Mouse (Mus musculus): Measurements from ENCODE around the gene Tfeb. TPM values are rescaled to one million over a fixed set of nuclear protein-coding genes. Genes with fewer than 3 reads are reported as not detected.
A peak's percentile ranks its signal among the peaks of the same experiment; 100 is the strongest.

The Tfeb gene
- polyA plus RNA-seq, 1 experiment from 2014 or later = 5.3 TPM

- WGBS (ENCODE audit: insufficient replicate concordance) = 68% methylated on average over 6 of the region's 6 CpGs
- Histone ChIP-seq H3K4me3 (replicated peaks) (no peak overlapping the region), H3K9ac (no peak overlapping the region), H3K27me3 (no peaks in the 10 kb centered on the region), H3K4me2 (no peak overlapping the region), H3K9me3 (replicated peaks) (no peaks in the 10 kb centered on the region), H3K27ac (replicated peaks) (no peak overlapping the region), H3K4me1 (replicated peaks) (peaks cover 61% of the 10 kb centered on the region), H3K36me3 (replicated peaks) (peaks cover 6% of the 10 kb centered on the region)
- no peak for ATAC-seq (ENCODE audit: insufficient read depth)
Measured at GRCm38 (mm10) chr17:47756366-47756765, 19.5 kb downstream of the Tfeb start.

GRCm38 (mm10) chr17:47757056-47757610 lies 20.3 kb downstream of the Tfeb start:
- peaks cover 63% of the 10 kb centered on the region for H3K4me1 ChIP-seq (replicated peaks)
- no peak overlapping the region for H3K9ac ChIP-seq
- H3K27me3 ChIP-seq = no peaks in the 10 kb centered on the region
- no peak overlapping the region for H3K4me3 ChIP-seq (replicated peaks)
- H3K4me2 ChIP-seq = no peak overlapping the region
- H3K27ac ChIP-seq (replicated peaks) = no peak overlapping the region
- ATAC-seq (ENCODE audit: insufficient read depth) = no peak
- no peaks in the 10 kb centered on the region for H3K9me3 ChIP-seq (replicated peaks)
- no peaks in the 10 kb centered on the region for H3K36me3 ChIP-seq (replicated peaks)
- WGBS (ENCODE audit: insufficient replicate concordance) = 59% methylated on average over 7 of the region's 7 CpGs

GRCm38 (mm10) chr17:47759702-47760410 lies 23.0 kb downstream of the Tfeb start:
- Histone ChIP-seq H3K27ac (replicated peaks) (no peak overlapping the region), H3K36me3 (replicated peaks) (no peaks in the 10 kb centered on the region), H3K27me3 (no peaks in the 10 kb centered on the region), H3K4me3 (replicated peaks) (no peak overlapping the region), H3K4me2 (no peak overlapping the region), H3K9ac (no peak overlapping the region), H3K9me3 (replicated peaks) (no peaks in the 10 kb centered on the region), H3K4me1 (replicated peaks) (peaks cover 51% of the 10 kb centered on the region)
- ATAC-seq (ENCODE audit: insufficient read depth) = no peak
- WGBS (ENCODE audit: insufficient replicate concordance) = 61% methylated on average over 15 of the region's 15 CpGs

GRCm38 (mm10) chr17:47762028-47762427 lies 25.2 kb downstream of the Tfeb start:
- Histone ChIP-seq H3K4me3 (replicated peaks) (no peak overlapping the region), H3K9me3 (replicated peaks) (no peaks in the 10 kb centered on the region), H3K4me2 (no peak overlapping the region), H3K36me3 (replicated peaks) (no peaks in the 10 kb centered on the region), H3K9ac (no peak overlapping the region), H3K27ac (replicated peaks) (peak overlapping the region; percentile 55; the same call in 1 of the 2 replicates), H3K4me1 (replicated peaks) (peaks cover 52% of the 10 kb centered on the region), H3K27me3 (no peaks in the 10 kb centered on the region)
- ATAC-seq (ENCODE audit: insufficient read depth) = peak; percentile 28; the same call in 1 of the 2 replicates
- WGBS (ENCODE audit: insufficient replicate concordance) = 70% methylated on average over 7 of the region's 7 CpGs

DNA sequence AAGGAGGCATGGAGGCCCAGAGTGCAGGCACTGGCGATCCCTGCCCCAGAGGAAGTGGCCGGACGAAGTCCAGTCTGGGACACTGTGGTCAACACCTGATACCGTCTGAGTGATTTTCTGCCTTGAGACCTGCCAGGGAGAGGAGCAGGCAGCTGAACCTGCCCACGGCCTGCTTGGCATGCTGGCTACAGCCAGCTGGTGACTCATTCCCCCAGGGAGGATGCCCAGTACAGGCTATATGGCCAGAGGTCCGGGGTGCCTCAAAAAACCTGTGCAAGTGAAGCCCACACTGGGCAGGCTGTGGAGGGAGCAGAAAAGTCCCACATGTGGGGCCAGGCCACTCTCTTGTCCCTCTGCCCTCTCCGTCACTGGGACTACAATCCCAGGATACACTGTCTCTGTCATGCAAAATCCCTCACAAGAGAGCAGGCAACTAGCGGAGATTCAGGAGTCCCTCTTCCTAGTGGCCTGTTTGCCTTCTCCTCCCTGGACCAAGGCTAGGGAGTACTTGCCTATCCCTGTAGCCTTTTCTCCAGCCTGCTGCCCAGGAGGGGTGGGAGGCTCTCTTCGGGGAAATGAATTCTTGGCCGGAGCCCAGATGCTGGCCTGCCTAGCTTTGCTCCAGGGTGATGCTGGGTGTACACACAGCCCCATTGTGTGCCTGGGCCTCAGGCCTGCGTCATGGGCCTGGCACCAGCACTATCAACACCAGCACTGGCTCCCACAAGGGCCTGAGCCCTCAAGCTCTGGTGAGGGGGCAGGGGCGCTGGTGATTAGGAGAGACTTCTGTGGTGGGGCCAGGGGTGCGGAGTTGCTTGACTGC lies 25.9 kb downstream of the Tfeb start:
- Histone ChIP-seq H3K9me3 (replicated peaks) (no peaks in the 10 kb centered on the region), H3K4me3 (replicated peaks) (no peak overlapping the region), H3K27ac (replicated peaks) (peak overlapping the region; percentile 55; the same call in 1 of the 2 replicates), H3K27me3 (no peaks in the 10 kb centered on the region), H3K4me1 (replicated peaks) (peaks cover 55% of the 10 kb centered on the region), H3K4me2 (no peak overlapping the region), H3K9ac (no peak overlapping the region), H3K36me3 (replicated peaks) (no peaks in the 10 kb centered on the region)
- ATAC-seq (ENCODE audit: insufficient read depth) = peak; percentile 24; the same call in 1 of the 2 replicates
- WGBS (ENCODE audit: insufficient replicate concordance) = 67% methylated on average over 13 of the region's 13 CpGs

GRCm38 (mm10) chr17:47765986-47766385 lies 29.2 kb downstream of the Tfeb start:
- Histone ChIP-seq H3K27ac (replicated peaks) (peak overlapping the region; percentile 60), H3K9me3 (replicated peaks) (no peaks in the 10 kb centered on the region), H3K36me3 (replicated peaks) (no peaks in the 10 kb centered on the region), H3K4me3 (replicated peaks) (no peak overlapping the region), H3K4me1 (replicated peaks) (peaks cover 62% of the 10 kb centered on the region), H3K27me3 (0 out of 2 replicates have a peak, but pooled peaks cover 3% of the 10 kb centered on the region), H3K9ac (no peak overlapping the region), H3K4me2 (no peak overlapping the region)
- no peak for ATAC-seq (ENCODE audit: insufficient read depth)
- WGBS (ENCODE audit: insufficient replicate concordance) = 54% methylated on average over 4 of the region's 4 CpGs

DNA sequence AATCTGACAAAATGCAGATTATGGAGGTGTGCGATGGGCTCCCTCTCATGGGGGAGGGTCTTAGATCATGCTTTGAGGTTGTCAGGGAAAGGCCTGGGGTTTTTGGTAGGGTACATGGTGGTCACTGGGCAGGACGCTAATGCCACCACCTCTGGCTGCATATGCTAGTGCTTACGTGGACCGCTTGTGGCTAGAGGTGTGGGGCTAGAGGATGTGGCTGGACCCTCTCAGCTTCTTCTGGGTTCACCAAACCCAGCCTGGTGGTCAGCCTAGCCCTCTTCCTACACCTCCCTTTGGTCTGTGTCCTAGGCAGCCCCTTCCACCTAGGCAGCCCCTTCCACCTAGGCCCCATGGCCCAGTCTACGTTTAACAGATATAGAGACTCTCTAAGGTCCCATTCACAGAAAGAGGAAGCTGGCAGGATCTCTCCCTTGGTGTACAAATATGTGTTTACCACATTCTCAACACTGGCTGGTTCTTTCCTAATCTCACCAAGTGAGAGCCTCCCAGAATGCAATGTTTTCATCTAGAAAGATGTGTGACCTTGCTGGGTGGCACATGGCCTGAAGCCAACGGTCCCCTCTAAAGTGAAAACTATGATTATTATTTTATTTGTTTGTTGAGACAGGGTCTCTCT lies 29.7 kb downstream of the Tfeb start:
- no peak for ATAC-seq (ENCODE audit: insufficient read depth)
- Histone ChIP-seq H3K9me3 (replicated peaks) (no peaks in the 10 kb centered on the region), H3K27ac (replicated peaks) (peak overlapping the region; percentile 60; the same call in 1 of the 2 replicates), H3K27me3 (0 out of 2 replicates have a peak, but pooled peaks cover 3% of the 10 kb centered on the region), H3K36me3 (replicated peaks) (no peaks in the 10 kb centered on the region), H3K4me2 (no peak overlapping the region), H3K9ac (no peak overlapping the region), H3K4me1 (replicated peaks) (peaks cover 57% of the 10 kb centered on the region), H3K4me3 (replicated peaks) (no peak overlapping the region)
- WGBS (ENCODE audit: insufficient replicate concordance) = 69% methylated on average over 6 of the region's 6 CpGs

DNA sequence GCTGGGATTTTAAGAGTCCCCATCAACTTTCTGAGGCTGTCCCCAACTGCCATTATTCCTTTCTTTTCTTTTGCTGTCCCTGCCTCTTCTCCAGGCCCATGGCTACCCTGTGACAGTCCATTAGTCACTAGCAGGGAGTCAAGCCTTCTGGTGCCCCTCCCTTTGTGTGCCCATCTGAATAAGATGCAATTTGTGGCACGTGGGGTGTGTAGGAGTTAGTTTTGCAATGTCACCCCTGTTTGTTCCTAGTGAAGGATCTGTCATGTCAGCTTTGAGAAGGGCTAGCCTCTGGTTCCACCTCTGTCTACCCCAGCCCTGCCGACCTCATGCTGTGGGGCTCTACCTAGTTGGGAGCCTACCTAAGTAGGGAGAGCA lies 30.2 kb downstream of the Tfeb start:
- H3K9me3 ChIP-seq (replicated peaks) = no peaks in the 10 kb centered on the region
- no peak overlapping the region for H3K9ac ChIP-seq
- no peaks in the 10 kb centered on the region for H3K36me3 ChIP-seq (replicated peaks)
- 32% methylated on average over 2 of the region's 2 CpGs for WGBS (ENCODE audit: insufficient replicate concordance)
- 0 out of 2 replicates have a peak, but pooled peaks cover 3% of the 10 kb centered on the region for H3K27me3 ChIP-seq
- peaks cover 55% of the 10 kb centered on the region for H3K4me1 ChIP-seq (replicated peaks)
- H3K27ac ChIP-seq (replicated peaks) = peak overlapping the region; percentile 60
- ATAC-seq (ENCODE audit: insufficient read depth) = no peak
- no peak overlapping the region for H3K4me3 ChIP-seq (replicated peaks)
- H3K4me2 ChIP-seq = no peak overlapping the region

DNA sequence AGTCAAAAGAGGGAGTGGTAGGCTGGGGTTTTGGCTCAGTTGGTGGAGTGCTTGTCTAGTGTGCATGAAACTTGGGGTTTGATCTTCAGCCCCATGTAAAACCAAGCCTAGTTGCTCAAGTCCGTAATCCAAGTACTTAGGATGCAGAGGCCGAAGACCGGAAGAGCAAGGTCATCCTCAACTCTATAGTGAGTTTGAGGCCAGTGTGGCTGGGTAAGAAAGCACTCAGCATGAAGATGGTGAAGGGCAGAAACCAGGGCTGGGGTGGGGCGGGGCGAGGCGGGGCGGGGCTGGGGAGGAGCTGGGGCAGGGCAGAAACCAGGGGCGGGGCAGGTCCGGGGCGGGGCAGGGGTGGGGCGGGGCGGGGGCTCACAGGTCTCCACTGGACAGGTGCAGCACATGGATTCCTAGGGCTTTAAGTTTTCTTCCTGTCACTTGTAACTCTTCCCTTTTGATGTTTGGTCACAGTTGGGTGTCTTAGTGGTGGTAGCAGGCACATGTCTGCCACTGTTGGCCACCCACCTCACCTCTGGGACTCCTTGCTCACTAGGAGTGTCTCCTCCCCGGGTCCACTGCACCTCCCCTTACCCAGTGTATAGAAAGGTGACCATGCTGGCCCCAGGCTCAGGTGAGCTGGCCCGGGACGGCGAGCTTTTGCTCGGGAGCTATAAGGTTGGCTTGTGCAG lies 30.8 kb downstream of the Tfeb start:
- H3K27me3 ChIP-seq = 0 out of 2 replicates have a peak, but pooled peaks cover 3% of the 10 kb centered on the region
- no peak overlapping the region for H3K4me3 ChIP-seq (replicated peaks)
- no peak overlapping the region for H3K9ac ChIP-seq
- peak overlapping the region; percentile 60 for H3K27ac ChIP-seq (replicated peaks)
- H3K4me2 ChIP-seq = peak overlapping the region; percentile 41; the same call in 1 of the 2 replicates
- ATAC-seq (ENCODE audit: insufficient read depth) = no peak; the same call in 1 of the 2 replicates
- H3K36me3 ChIP-seq (replicated peaks) = no peaks in the 10 kb centered on the region
- H3K4me1 ChIP-seq (replicated peaks) = peaks cover 49% of the 10 kb centered on the region
- 42% methylated on average over 15 of the region's 17 CpGs for WGBS (ENCODE audit: insufficient replicate concordance)
- H3K9me3 ChIP-seq (replicated peaks) = no peaks in the 10 kb centered on the region

- Histone ChIP-seq H3K4me3 (replicated peaks) (no peak overlapping the region), H3K9me3 (replicated peaks) (no peaks in the 10 kb centered on the region), H3K27me3 (0 out of 2 replicates have a peak, but pooled peaks cover 3% of the 10 kb centered on the region), H3K36me3 (replicated peaks) (no peaks in the 10 kb centered on the region), H3K4me1 (replicated peaks) (peaks cover 46% of the 10 kb centered on the region), H3K27ac (replicated peaks) (peak overlapping the region; percentile 61), H3K4me2 (peak overlapping the region; percentile 41), H3K9ac (no peak overlapping the region)
- 14% methylated on average over 12 of the region's 12 CpGs for WGBS (ENCODE audit: insufficient replicate concordance)
- ATAC-seq (ENCODE audit: insufficient read depth) = peak; percentile 38; the same call in 1 of the 2 replicates
Measured at GRCm38 (mm10) chr17:47768707-47769276, 32.0 kb downstream of the Tfeb start.
